Mouse (Mus musculus) gastrocnemius, adult 18-20 months (tissue): ENCODE measurements at regions not wholly inside any gene's neighbourhood (a gene's known extent, or its start where the extent isn't known, plus 50 kb on each side); places are given as distances from the start of the nearest gene placed in this dataset.

Source experiments
- DNase-seq: peaks from one replicate; pipeline ENCODE4 v3.0.0; 2021; ENCODE audit warnings: low spot score

DNA sequence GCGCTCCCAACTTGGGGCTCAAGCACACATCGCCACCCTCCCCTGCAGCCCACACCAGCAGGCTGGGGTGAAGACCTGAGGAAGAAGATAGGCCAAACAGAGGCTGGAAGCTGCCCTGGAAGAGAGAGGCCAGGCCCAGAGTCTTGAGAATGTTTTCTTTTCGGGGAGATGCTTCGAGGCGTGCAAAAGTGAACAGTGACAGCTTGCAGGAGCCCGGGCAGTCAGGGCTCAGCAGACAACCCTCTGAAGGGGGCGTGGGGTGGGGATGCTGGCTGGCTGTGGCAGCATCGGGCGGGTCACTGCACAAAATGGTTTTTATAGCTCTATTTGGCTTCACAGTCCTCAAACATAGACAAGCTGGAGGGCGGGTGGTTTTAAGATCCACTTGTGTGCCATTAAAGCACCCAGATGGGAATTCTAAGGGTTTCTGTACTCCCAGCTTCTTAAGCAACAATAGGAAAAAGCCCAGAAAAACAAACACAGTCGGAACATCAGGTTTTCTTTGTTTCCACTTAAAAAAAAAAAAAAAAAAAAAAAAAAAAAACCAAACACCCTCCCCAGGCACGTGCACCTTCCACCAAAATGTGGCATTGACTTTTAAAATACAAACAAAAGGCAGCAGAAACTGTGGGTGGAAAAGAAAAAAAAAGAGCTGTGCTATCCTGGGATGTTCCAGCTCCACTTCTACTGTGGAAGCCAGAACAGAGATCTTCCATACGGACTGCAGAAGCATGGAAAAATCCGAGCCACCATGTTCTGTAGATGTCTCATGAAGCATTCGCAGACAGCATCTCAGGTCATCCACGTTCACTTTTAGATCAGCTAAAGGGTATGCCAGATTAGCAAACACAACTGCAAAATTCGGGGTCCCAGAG lies 123.5 kb downstream of the Ly86 start:
- no peak for DNase-seq

DNA sequence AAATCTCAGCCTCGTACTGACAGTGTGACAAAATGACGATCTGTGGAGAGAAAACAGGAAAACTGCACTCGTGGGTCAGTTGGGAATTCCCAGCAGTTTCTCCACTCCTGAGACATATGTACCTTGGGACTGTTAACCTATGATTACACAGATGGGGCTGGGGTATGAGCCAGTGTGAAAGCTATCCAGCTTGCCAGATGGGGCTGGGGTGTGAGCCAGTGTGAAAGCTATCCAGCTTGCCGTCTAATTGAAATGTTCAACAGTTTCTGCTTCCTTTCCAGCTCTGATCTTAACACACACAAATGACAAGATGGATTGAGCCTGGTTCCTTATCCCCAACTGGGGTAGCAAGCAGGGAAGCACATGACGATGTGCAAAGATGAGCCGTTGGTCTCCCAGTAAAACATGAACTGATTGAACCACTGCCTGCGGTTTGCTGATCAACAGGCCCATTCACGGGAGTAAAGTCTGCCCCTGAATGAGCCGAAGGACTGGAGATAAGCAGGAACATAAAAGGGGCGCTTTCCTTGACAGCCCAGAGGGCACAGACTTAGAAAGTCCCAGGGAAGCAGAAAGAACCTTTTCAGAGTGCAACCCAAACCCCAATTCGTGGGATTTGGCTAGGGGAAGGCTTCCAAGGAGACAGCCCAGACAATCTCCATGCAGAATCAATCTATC lies 125.4 kb downstream of the Ly86 start:
- no peak for DNase-seq

DNA sequence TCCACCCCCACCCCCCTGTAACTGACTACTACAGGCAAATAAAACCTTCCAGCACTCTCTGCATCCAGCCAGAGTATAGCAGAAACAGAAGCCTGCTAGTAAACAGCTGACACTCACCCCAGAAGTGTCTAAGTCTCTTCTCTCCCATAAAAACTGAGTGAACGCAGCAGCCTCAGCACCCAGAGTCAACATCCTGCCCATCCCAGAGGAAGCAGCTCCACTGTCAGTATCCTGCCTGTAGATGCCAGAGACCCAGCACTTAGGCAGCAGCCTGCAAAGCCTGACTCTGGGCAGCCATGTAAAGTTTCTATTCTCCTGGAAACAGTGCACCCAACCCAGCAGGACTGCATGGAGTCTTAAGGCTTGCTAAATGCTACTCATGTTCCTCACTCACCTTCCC lies 128.4 kb downstream of the Ly86 start:
- DNase-seq = no peak

- no peak for DNase-seq
Measured at GRCm38 (mm10) chr13:37475804-37476203, 130.8 kb downstream of the Ly86 start.

- DNase-seq = no peak
Measured at GRCm38 (mm10) chr13:37476256-37477053, 131.4 kb downstream of the Ly86 start.

DNA sequence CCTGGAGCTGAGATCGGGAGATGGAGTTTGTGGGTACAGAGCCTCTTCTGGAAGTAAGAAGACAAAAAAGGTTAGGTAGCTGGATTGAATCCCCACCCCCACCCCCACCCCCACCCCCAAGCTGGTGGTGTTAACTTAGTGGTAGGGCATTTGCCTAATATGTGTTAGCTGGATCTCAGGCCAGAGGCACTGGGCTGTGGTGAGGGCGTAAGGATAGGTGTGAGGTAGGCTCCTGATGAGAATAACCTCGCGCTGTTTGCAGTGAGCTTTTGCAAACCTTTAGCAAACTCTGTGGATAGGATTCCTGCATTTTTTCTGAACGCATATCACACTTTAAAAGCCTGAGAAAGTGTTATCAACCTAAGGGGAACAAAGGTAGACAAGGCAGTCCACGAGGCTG lies 132.3 kb downstream of the Ly86 start:
- no peak for DNase-seq

- DNase-seq = no peak
Measured at GRCm38 (mm10) chr13:37477749-37478548, 132.9 kb downstream of the Ly86 start.

- DNase-seq = no peak
Measured at GRCm38 (mm10) chr13:37479182-37479691, 134.2 kb downstream of the Ly86 start.

DNA sequence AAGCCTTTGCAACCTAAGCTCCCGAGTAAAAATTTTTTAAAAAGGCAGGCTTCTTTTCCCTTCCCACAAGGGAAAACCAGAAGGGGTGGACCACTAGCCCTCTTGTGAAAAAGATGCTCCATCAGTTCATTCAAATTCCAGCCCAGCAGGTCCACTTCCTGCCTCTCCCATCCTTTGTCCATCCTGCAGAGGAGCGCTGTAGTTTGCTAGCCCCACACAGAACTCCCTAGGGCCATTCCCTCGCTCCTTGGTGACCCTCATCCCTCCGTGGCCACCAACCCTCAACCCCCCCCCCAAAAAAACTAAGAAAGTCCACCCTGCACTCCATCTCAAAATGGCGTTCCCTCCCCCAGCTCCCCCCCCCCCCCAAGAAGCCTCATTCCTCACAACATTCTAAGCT lies 136.5 kb downstream of the Ly86 start:
- no peak for DNase-seq

DNA sequence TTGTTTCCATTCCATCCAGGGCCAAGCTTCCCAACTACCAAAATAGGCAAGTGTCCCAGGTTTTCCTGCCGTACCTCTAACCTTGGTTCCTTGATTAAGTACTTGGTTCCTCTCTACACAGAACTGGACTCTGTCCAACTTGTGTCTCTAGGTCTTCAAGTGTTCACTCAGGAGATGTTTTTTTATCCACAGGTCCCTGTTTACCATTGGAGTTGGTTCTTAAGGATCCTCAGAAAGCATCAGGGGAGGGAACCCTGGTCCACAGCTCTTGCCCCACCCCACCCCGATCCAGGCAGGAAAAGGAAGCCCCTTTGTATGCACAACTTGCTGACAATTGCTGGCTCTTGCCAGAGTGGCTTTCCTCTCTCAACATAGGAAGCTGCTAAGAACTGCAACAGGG lies 137.0 kb downstream of the Ly86 start:
- peak; percentile 21 for DNase-seq

GRCm38 (mm10) chr13:37482589-37482988 lies 137.6 kb downstream of the Ly86 start:
- peak; percentile 58 for DNase-seq

GRCm38 (mm10) chr13:37483010-37483855 lies 138.2 kb downstream of the Ly86 start:
- peak; percentile 61 for DNase-seq

DNA sequence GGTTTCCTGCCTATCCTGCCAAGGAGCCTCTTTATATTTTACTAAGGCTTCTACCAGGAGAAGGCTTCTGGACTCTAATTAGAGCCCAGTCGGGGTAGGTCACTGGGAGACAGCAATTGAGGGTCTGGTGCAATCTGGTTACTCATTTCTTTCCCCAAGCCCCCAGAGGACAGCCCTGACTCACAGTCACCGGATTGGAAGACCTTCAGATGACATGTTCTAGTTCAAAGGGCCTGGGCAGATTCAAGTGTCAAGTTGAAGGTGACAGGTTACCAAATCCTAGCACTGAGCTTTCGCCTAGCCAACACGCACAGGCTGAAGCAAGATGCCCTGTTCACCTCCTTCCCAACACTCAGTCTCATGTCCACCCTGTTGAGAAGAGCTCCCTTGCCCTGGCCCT lies 139.6 kb downstream of the Ly86 start:
- DNase-seq = no peak

DNA sequence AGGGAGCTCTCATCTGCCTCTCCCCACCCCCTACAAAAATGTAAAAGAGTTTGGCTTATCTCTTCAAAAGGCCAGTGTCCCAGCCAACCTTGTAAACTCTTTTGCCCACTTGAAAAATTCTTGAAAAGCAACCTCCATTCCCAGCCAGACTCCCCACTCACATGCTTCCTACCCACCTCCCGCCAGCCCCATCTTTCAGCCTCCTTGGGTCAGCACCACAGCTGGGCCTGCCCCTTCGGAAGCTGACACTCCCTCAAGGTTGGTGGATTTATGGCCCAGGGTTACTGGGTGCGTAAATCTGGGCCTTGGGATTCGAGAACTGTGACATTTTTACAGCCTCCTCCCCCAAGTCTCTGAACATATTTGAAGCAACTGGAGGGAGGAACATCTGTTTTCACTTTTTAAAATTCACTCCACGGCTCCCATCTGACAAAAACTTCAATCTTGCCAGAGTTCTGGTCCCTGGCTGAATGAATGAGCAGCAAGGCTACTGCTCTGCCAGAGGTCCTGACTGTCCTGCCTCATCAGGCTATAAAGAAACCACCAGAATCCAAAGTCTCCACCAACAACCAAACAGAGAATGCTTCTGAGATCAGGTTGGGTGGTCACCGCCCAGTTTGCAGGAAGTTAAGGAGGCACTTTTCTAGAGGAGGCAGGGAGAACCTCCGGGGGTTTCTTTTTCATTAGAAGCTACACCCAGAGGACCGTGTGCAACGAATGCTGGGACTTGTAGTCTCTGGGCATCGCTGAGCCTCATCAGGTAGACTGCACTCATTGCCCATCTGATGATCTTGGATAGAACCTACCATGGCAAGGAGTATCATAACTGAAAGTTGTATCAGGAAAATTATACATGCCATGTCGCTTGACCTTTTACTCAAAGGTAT lies 147.3 kb downstream of the Ly86 start:
- peak; percentile 34 for DNase-seq

DNA sequence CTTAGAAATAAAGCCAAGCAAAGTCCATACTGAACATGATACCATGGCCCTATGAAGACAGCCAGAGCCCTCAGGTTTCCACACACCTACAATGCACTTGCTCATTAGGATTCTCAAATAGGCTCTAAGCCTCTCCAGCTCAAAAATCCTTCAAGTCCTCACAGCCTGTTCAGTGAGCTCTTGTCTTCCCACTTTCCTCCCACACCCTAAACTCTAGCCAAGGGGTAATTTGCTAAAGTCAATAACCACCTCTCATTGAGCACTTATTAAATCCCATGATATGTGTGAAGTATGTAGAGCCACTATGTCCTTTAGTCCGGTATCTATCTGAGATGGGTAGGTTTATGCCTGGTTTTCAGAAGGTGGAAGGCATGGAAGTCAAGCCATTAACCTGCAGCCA lies 148.3 kb downstream of the Ly86 start:
- no peak for DNase-seq

- no peak for DNase-seq
Measured at GRCm38 (mm10) chr13:37495272-37495932, 150.4 kb downstream of the Ly86 start.

GRCm38 (mm10) chr13:37497986-37498385 lies 153.0 kb downstream of the Ly86 start:
- DNase-seq = no peak

GRCm38 (mm10) chr13:37500668-37501286 lies 155.8 kb downstream of the Ly86 start:
- no peak for DNase-seq
